Mouse (Mus musculus): Measurements from ENCODE around the gene Zfp846. TPM values are rescaled to one million over a fixed set of nuclear protein-coding genes. Genes with fewer than 3 reads are reported as not detected.
"Not testable (repeated sequence)": the region's sequence is repeated elsewhere in the genome, so short reads cannot be mapped to it uniquely, and the experiment has no call there.

The Zfp846 gene
- polyA plus RNA-seq, 1 experiment = 2.8 TPM

GRCm38 (mm10) chr9:20607100-20607974, 26.2 kb downstream of the Zfp846 start:
- TF ChIP-seq POLR2A (IDR thresholded peaks at IDR 0.05; ENCODE audit: control insufficient read depth, low read depth, low read length) (peak; percentile 67; the same call in 1 of the 2 replicates), CTCF (IDR thresholded peaks at IDR 0.05; ENCODE audit: control insufficient read depth, insufficient read depth, insufficient replicate concordance, low read depth, low read length) (peak; percentile 10; the same call in 1 of the 2 replicates)
- H3K27me3 ChIP-seq (ENCODE audit: control insufficient read depth, insufficient read depth, low read length) = no peaks in the 10 kb centered on the region
- peak overlapping the region; percentile 89 for H3K4me3 ChIP-seq (ENCODE audit: control insufficient read depth, low read depth, low read length)
- no peaks in the 10 kb centered on the region for H3K36me3 ChIP-seq (ENCODE audit: control insufficient read depth, insufficient read depth, low read length)
- peak overlapping the region; percentile 97 for H3K27ac ChIP-seq (ENCODE audit: control insufficient read depth, insufficient read depth, low read depth, low read length)
- no peaks in the 10 kb centered on the region for H3K4me1 ChIP-seq (ENCODE audit: control insufficient read depth, insufficient read depth, low read length)

DNA sequence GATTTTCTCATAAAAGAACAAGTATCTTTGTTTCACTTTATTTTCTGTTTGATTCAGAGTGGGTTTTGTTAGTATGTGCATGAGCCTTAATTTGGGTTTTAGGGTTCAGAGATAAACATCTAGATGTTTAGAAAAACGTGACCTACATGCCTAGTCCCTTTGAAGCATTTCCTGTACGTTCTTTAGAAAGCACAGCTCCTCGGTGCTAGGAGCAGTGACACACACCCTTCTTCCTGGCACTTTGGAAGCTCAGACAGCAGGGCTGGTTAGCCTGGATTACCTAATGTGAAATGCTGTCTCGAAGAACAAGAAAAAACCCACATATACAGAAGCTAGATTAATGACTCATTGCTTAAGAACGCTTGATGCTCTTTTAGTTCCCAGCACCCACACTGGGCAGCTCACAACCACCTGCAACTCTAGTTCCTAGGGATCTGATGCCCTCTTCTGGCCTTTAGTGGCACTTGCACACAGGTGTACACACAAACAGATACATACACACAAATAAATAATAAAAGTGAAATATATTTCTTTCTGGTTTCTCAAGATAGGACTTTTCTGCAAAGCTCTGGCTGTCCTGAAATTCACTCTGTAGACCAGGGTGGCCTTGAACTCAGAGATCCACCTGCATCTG, 28.9 kb downstream of the Zfp846 start:
- no peak overlapping the region for H3K27ac ChIP-seq (ENCODE audit: control insufficient read depth, insufficient read depth, low read depth, low read length)
- H3K27me3 ChIP-seq (ENCODE audit: control insufficient read depth, insufficient read depth, low read length) = no peaks in the 10 kb centered on the region
- H3K4me3 ChIP-seq (ENCODE audit: control insufficient read depth, low read depth, low read length) = no peak overlapping the region
- no peaks in the 10 kb centered on the region for H3K4me1 ChIP-seq (ENCODE audit: control insufficient read depth, insufficient read depth, low read length)
- no peaks in the 10 kb centered on the region for H3K36me3 ChIP-seq (ENCODE audit: control insufficient read depth, insufficient read depth, low read length)
- TF ChIP-seq CTCF (IDR thresholded peaks at IDR 0.05; ENCODE audit: control insufficient read depth, insufficient read depth, insufficient replicate concordance, low read depth, low read length) (no peak), POLR2A (IDR thresholded peaks at IDR 0.05; ENCODE audit: control insufficient read depth, low read depth, low read length) (no peak)

DNA sequence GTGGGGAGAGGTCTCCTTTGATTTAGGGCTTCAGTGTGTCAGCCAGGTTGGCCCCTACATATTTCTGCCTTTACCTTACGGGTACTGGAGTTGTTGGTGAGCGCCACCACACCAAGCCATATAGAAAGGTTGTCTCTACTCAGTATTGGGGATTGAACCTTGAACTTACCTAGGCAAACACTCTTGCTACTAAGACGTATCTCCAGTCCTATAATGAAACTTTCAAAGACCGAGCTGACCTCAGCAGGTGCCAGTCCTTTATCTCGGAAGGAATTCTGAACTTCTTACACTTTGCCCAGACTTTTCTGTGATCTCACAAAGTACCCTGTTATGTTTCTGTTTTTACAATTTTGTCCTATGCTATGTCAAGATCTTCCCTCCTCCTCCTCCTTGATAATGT, 30.9 kb downstream of the Zfp846 start:
- H3K4me3 ChIP-seq (ENCODE audit: control insufficient read depth, low read depth, low read length) = no peak overlapping the region
- no peaks in the 10 kb centered on the region for H3K27me3 ChIP-seq (ENCODE audit: control insufficient read depth, insufficient read depth, low read length)
- H3K36me3 ChIP-seq (ENCODE audit: control insufficient read depth, insufficient read depth, low read length) = no peaks in the 10 kb centered on the region
- TF ChIP-seq CTCF (IDR thresholded peaks at IDR 0.05; ENCODE audit: control insufficient read depth, insufficient read depth, insufficient replicate concordance, low read depth, low read length) (no peak), POLR2A (IDR thresholded peaks at IDR 0.05; ENCODE audit: control insufficient read depth, low read depth, low read length) (no peak)
- H3K27ac ChIP-seq (ENCODE audit: control insufficient read depth, insufficient read depth, low read depth, low read length) = no peak overlapping the region
- no peaks in the 10 kb centered on the region for H3K4me1 ChIP-seq (ENCODE audit: control insufficient read depth, insufficient read depth, low read length)

DNA sequence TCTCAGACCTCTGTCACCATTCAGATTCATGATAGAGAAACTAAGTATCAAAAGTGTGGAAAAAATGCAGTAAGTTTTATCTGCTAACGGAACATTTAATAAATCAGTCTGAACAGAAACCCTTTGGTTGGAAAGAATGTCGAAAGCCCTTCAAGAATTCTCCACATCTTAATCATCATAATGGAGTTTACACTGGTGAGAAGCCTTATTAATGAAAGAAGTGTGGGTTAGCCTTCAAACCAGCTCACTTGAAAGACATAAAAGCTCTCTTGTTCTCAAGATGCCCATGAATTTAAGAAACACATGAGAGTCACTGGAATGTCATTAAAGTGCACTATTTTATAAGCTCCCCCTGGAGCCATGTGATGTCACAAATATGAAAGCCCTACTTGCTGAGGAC, 35.6 kb downstream of the Zfp846 start:
- H3K27me3 ChIP-seq (ENCODE audit: control insufficient read depth, insufficient read depth, low read length) = no peaks in the 10 kb centered on the region
- no peak overlapping the region for H3K4me3 ChIP-seq (ENCODE audit: control insufficient read depth, low read depth, low read length)
- no peaks in the 10 kb centered on the region for H3K36me3 ChIP-seq (ENCODE audit: control insufficient read depth, insufficient read depth, low read length)
- no peak overlapping the region for H3K27ac ChIP-seq (ENCODE audit: control insufficient read depth, insufficient read depth, low read depth, low read length)
- TF ChIP-seq CTCF (IDR thresholded peaks at IDR 0.05; ENCODE audit: control insufficient read depth, insufficient read depth, insufficient replicate concordance, low read depth, low read length) = no peak
- TF ChIP-seq POLR2A (IDR thresholded peaks at IDR 0.05; ENCODE audit: control insufficient read depth, low read depth, low read length) = no peak
- H3K4me1 ChIP-seq (ENCODE audit: control insufficient read depth, insufficient read depth, low read length) = no peaks in the 10 kb centered on the region

GRCm38 (mm10) chr9:20631332-20631731, 50.2 kb downstream of the Zfp846 start:
- Histone ChIP-seq H3K27me3 (ENCODE audit: control insufficient read depth, insufficient read depth, low read length) (no peaks in the 10 kb centered on the region), H3K4me3 (ENCODE audit: control insufficient read depth, low read depth, low read length) (no peak overlapping the region), H3K36me3 (ENCODE audit: control insufficient read depth, insufficient read depth, low read length) (no peaks in the 10 kb centered on the region; the same call in 1 of the 2 replicates), H3K27ac (ENCODE audit: control insufficient read depth, insufficient read depth, low read depth, low read length) (no peak overlapping the region), H3K4me1 (ENCODE audit: control insufficient read depth, insufficient read depth, low read length) (no peaks in the 10 kb centered on the region)
- TF ChIP-seq POLR2A (IDR thresholded peaks at IDR 0.05; ENCODE audit: control insufficient read depth, low read depth, low read length) = no peak
- no peak for TF ChIP-seq CTCF (IDR thresholded peaks at IDR 0.05; ENCODE audit: control insufficient read depth, insufficient read depth, insufficient replicate concordance, low read depth, low read length)

DNA sequence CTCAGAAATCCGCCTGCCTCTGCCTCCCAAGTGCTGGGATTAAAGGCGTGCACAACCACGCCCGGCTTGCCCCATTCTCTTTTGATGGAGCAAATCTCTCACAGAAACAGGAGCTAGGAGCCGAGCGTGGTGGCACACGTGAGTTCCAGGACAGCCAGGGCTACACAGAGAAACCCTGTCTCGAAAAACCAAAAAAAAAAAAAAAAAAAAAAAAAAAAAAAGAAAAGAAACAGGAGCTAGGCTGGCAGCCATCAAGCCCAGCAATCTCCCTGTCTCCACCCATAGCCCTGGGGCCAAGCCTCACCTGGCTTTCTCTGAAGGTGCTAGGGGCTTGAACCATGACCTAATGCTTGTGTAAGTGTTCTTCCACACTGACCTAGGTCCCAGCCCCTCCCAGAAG, 54.6 kb downstream of the Zfp846 start:
- not testable (repeated sequence) for H3K36me3 ChIP-seq (ENCODE audit: control insufficient read depth, insufficient read depth, low read length); H3K27me3 ChIP-seq (ENCODE audit: control insufficient read depth, insufficient read depth, low read length); H3K4me3 ChIP-seq (ENCODE audit: control insufficient read depth, low read depth, low read length); H3K27ac ChIP-seq (ENCODE audit: control insufficient read depth, insufficient read depth, low read depth, low read length); H3K4me1 ChIP-seq (ENCODE audit: control insufficient read depth, insufficient read depth, low read length)

GRCm38 (mm10) chr9:20636256-20636655, 55.2 kb downstream of the Zfp846 start:
- Histone ChIP-seq H3K27ac (ENCODE audit: control insufficient read depth, insufficient read depth, low read depth, low read length) (no peak overlapping the region), H3K36me3 (ENCODE audit: control insufficient read depth, insufficient read depth, low read length) (peaks cover 3% of the 10 kb centered on the region), H3K4me3 (ENCODE audit: control insufficient read depth, low read depth, low read length) (no peak overlapping the region), H3K4me1 (ENCODE audit: control insufficient read depth, insufficient read depth, low read length) (no peaks in the 10 kb centered on the region; the same call in 1 of the 2 replicates), H3K27me3 (ENCODE audit: control insufficient read depth, insufficient read depth, low read length) (no peaks in the 10 kb centered on the region)
- TF ChIP-seq CTCF (IDR thresholded peaks at IDR 0.05; ENCODE audit: control insufficient read depth, insufficient read depth, insufficient replicate concordance, low read depth, low read length) (no peak), POLR2A (IDR thresholded peaks at IDR 0.05; ENCODE audit: control insufficient read depth, low read depth, low read length) (no peak)
